Mouse (Mus musculus): ENCODE data around the gene Fndc3b.

GRCm38 (mm10) chr3:27371725-27372650 is 339.1 kb downstream of the Fndc3b start:
- no peak for TF ChIP-seq CTCF (conservative IDR thresholded peaks at IDR 0.05 in 1 of 2, IDR thresholded peaks at IDR 0.05 in 1 of 2; ENCODE audit: low read depth in 2 of 2, low read length in 2 of 2)
- no peak for TF ChIP-seq POLR2A (IDR thresholded peaks at IDR 0.05; ENCODE audit: low read depth, low read length)
- no peak for TF ChIP-seq EP300 (IDR thresholded peaks at IDR 0.05; ENCODE audit: low read length)
- no peak for TF ChIP-seq MAZ (IDR thresholded peaks at IDR 0.05; ENCODE audit: low read depth, low read length)
- TF ChIP-seq MAFK (IDR thresholded peaks at IDR 0.05; ENCODE audit: insufficient replicate concordance, low read length): no peak
- no peak for TF ChIP-seq ZMIZ1 (IDR thresholded peaks at IDR 0.05; ENCODE audit: low read depth, low read length)
- no peak for TF ChIP-seq IRF4 (IDR thresholded peaks at IDR 0.05; ENCODE audit: low read depth, low read length)
- TF ChIP-seq ZNF384 (IDR thresholded peaks at IDR 0.05; ENCODE audit: low read depth, low read length): no peak
- no peak for TF ChIP-seq RCOR1 (conservative IDR thresholded peaks at IDR 0.05; ENCODE audit: low read depth, low read length)
- no peak for TF ChIP-seq HCFC1 (IDR thresholded peaks at IDR 0.05; ENCODE audit: low read depth, low read length)
- TF ChIP-seq USF1 (IDR thresholded peaks at IDR 0.05; ENCODE audit: low read depth, low read length): no peak
- no peak for TF ChIP-seq ZC3H11A (IDR thresholded peaks at IDR 0.05; ENCODE audit: low read depth, low read length)
- no peak for TF ChIP-seq NELFE (IDR thresholded peaks at IDR 0.05; ENCODE audit: low read depth, low read length)
- TF ChIP-seq CHD1 (IDR thresholded peaks at IDR 0.05; ENCODE audit: low read depth, low read length): no peak
